Mouse (Mus musculus) heart, embryonic 11.5 days (tissue): ENCODE measurements around the gene Ddx17. TPM values are rescaled to one million over a fixed set of nuclear protein-coding genes. Genes with fewer than 3 reads are reported as not detected.

Experiments used
- ATAC-seq: fragments of 200-750 bp; cut with Nextera tagmentation; replicated peaks from 2 replicates; pipeline ENCODE4 v1.8.0; 2017; ENCODE audit warnings: moderate library complexity; ENCODE audit not compliant: insufficient number of reproducible peaks, low FRiP score, low TSS enrichment
- H3K27ac ChIP-seq: fragments of 300-500 bp; sonication (generic); 2 replicates; pipeline ENCODE4 v1.5.1; 2014; ENCODE audit warnings: mild to moderate bottlenecking, low read depth, low read length
- H3K27me3 ChIP-seq: fragments of 300-500 bp; sonication (generic); 2 replicates; pipeline ENCODE4 v1.6.1; 2014; ENCODE audit warnings: mild to moderate bottlenecking, low read length, mixed read lengths; ENCODE audit not compliant: control insufficient read depth, insufficient read depth
- H3K36me3 ChIP-seq: fragments of 300-500 bp; sonication (generic); 2 replicates; pipeline ENCODE4 v1.6.1; 2014; ENCODE audit warnings: mild to moderate bottlenecking, low read length, moderate library complexity, mixed read lengths; ENCODE audit not compliant: control insufficient read depth, insufficient read depth
- H3K4me1 ChIP-seq: fragments of 300-500 bp; sonication (generic); 2 replicates; pipeline ENCODE4 v1.6.1; 2014; ENCODE audit warnings: low read length; ENCODE audit not compliant: control insufficient read depth, insufficient read depth
- H3K4me2 ChIP-seq: fragments of 300-500 bp; sonication (generic); 2 replicates; pipeline ENCODE4 v1.6.1; 2014; ENCODE audit warnings: mild to moderate bottlenecking, moderate library complexity
- H3K4me3 ChIP-seq: fragments of 300-500 bp; sonication (generic); 2 replicates; pipeline ENCODE4 v1.5.1; 2014; ENCODE audit warnings: low read depth, low read length
- H3K9ac ChIP-seq: fragments of 300-500 bp; sonication (generic); 2 replicates; pipeline ENCODE4 v1.6.1; 2014; ENCODE audit warnings: mild to moderate bottlenecking, low read depth, low read length, moderate library complexity
- H3K9me3 ChIP-seq: fragments of 300-500 bp; sonication (generic); replicated peaks from 2 replicates; pipeline ENCODE4 v1.6.1; 2016; ENCODE audit warnings: low read length; ENCODE audit not compliant: control insufficient read depth
- WGBS: fragments of 180-500 bp; shearing (Covaris S2); extraction: QIAGEN DNeasy Blood & Tissue Kit; methylation state at CpG from one replicate; pipeline ENCODE4 v1.1.7; 2014; ENCODE audit not compliant: insufficient replicate concordance; 5-methylcytosine and 5-hydroxymethylcytosine counted together
- polyA plus RNA-seq: library from polyadenylated mRNA; unstranded; fragments of >200 nt; fragmentation: Nextera tagmentation; extraction: Ambion mirVana; gene quantifications from 2 replicates; pipeline ENCODE4 v1.2.1, GENCODE M21; 2014

Ddx17 gene
- polyA plus RNA-seq, 1 experiment from 2014 or later: 60.1 TPM

DNA sequence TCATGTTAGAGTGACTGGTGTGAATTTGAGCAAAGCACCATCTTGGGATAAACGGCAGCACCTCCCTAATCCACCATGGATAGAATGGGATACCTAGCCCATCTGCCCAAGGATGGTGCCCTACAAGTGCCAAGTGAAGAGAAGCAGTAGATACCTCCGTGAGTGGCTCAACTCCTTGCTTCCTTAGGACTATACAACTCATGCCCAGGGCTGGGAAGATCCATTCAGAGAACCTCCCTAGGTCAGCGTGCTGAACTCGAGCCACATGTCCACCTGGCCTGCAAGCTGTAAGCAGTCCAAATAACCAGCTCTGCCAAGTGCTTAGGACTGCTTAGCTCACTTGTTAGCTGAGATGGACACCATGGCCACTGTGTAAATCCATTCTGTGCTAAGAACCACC, 19.3 kb downstream of the Ddx17 start:
- Histone ChIP-seq H3K27ac (no peak overlapping the region), H3K9me3 (no peaks in the 10 kb centered on the region), H3K4me3 (no peak overlapping the region), H3K27me3 (no peaks in the 10 kb centered on the region), H3K9ac (no peak overlapping the region), H3K4me2 (no peak overlapping the region), H3K4me1 (no peaks in the 10 kb centered on the region), H3K36me3 (peaks cover 34% of the 10 kb centered on the region)
- ATAC-seq: no peak
- 81% methylated on average over 4 of the region's 4 CpGs for WGBS

DNA sequence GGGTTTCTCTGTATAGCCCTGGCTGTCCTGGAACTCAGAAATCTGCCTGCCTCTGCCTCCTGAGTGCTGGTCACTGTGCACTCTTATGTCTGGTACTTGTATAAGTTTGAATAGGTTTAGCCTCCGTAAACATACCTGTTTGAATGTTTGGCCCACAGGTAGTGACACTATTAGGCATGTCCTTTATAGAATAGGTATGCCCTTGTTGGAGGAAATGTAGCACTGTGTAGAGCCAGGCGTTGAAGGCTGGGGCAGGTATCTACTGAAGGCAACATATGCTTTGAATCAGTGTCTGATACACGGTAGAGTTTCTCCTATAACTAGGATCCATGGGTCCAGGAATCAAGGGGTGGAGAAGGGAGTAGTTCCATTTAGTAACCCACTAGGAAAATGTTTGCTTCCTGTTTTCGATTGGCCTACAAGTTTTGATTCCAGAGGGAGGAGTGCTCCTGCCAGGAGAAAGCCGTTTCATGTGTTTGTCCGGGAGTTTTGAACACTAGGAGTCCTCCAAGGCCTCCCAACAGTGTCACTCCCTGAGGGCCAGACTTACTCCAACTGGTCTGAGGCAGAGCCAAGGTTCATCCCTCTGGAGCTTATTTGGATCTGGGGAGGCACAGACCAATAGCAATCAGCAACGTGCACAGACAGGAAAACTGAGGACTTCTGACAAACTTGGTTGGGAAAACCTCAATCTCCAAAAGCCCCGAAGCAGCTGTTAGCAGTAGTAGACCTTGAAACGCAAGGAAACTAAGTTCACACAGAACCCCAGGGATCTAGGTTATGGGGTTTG, 20.4 kb downstream of the Ddx17 start:
- Histone ChIP-seq H3K4me3 (no peak overlapping the region), H3K36me3 (peaks cover 27% of the 10 kb centered on the region), H3K9me3 (no peaks in the 10 kb centered on the region), H3K4me1 (no peaks in the 10 kb centered on the region), H3K27ac (no peak overlapping the region), H3K4me2 (no peak overlapping the region), H3K27me3 (no peaks in the 10 kb centered on the region), H3K9ac (no peak overlapping the region)
- ATAC-seq: no peak
- 61% methylated on average over 9 of the region's 9 CpGs for WGBS

DNA sequence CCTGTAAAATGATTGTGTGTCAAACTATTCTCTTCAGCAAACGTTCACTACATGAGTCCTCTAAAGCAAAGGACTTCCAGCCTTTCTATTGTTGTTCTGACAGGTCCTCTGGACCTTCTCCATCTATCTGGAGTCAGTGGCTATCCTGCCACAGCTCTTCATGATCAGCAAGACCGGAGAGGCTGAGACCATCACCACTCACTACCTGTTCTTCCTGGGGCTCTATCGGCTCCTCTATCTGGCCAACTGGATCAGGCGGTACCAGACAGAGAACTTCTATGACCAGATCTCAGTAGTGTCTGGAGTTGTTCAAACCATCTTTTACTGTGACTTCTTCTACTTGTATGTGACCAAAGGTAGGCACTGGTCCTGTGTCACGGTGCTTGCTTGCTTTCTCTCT, 21.0 kb downstream of the Ddx17 start:
- no peaks in the 10 kb centered on the region for H3K4me1 ChIP-seq
- no peaks in the 10 kb centered on the region for H3K27me3 ChIP-seq
- WGBS: 80% methylated on average over 5 of the region's 5 CpGs
- no peak overlapping the region for H3K4me3 ChIP-seq
- no peak overlapping the region for H3K27ac ChIP-seq
- H3K4me2 ChIP-seq: no peak overlapping the region
- H3K9me3 ChIP-seq: no peaks in the 10 kb centered on the region
- H3K36me3 ChIP-seq: peaks cover 25% of the 10 kb centered on the region
- H3K9ac ChIP-seq: no peak overlapping the region
- ATAC-seq: no peak

DNA sequence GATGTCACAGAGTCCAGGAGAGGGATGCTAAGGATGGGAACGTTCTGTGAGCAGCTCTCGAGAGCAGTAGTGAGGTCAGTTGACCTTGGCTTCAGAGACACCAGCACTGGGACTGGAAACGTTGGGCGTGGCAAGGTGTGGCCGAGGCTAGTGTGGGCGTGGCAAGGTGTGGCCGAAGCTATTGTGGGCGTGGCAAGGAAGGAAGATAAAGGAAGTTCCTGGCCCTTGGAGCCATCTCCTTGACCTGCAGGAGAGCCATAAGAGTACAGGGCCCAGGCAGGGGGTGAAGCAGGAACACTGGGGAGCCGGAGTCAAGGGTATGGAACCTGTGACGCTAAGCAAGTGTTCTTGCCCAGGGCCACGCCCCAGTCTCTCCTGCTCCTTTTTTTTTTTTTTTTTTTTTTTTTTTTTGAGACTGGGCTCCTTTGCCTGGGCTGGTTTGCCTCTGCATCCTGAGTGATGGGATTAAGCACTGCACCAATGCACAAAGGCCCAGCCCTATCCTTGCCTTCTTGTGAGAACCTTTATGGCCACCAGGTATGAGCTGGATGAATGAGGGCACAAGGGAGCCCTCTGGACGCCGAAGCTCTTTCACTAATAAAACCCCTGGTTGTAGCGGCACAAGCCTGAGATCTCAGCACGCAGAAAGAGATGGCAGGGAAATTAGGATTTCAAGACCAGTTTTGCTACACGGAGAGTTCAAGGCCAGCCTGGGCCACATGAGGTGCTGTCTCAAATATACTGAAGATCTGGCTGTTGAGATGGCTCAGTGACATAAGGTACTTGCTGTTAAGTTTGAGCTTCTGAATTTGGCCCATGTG, 26.9 kb downstream of the Ddx17 start:
- Histone ChIP-seq H3K4me2 (peak overlapping the region; percentile 16; the same call in 1 of the 2 replicates), H3K4me1 (no peaks in the 10 kb centered on the region; the same call in 1 of the 2 replicates), H3K27me3 (peaks cover 21% of the 10 kb centered on the region), H3K27ac (no peak overlapping the region), H3K9me3 (no peaks in the 10 kb centered on the region), H3K36me3 (peaks cover 5% of the 10 kb centered on the region), H3K9ac (no peak overlapping the region), H3K4me3 (no peak overlapping the region)
- WGBS: 42% methylated on average over 16 of the region's 16 CpGs
- peak; percentile 24; the same call in 1 of the 2 replicates for ATAC-seq

DNA sequence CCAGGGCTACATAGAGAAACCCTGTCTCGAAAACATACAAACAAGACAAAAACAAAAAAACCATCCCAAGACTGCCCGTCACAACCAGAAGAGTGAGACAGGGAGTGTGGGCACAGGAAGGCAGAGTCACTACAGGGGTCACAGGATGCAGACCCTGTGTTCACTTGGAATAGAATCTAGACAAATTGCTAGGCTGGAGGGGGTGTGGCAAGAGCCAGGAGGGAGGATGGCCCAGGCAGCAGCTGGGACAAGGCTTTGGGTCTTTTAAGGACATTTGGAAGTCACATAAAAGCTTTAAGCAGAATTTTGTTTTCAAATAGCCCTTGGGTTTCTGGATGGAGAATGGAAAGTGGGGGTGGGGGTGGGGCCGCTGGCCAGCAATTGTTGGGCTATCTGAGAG, 28.0 kb downstream of the Ddx17 start:
- Histone ChIP-seq H3K4me3 (no peak overlapping the region), H3K4me1 (peaks cover 3% of the 10 kb centered on the region), H3K27ac (no peak overlapping the region), H3K9ac (no peak overlapping the region), H3K27me3 (peaks cover 32% of the 10 kb centered on the region), H3K9me3 (no peaks in the 10 kb centered on the region), H3K4me2 (0 out of 2 replicates have a peak overlapping the region, but pooled peaks have one; percentile 9), H3K36me3 (peaks cover 5% of the 10 kb centered on the region)
- no peak for ATAC-seq
- 84% methylated on average over 3 of the region's 3 CpGs for WGBS

DNA sequence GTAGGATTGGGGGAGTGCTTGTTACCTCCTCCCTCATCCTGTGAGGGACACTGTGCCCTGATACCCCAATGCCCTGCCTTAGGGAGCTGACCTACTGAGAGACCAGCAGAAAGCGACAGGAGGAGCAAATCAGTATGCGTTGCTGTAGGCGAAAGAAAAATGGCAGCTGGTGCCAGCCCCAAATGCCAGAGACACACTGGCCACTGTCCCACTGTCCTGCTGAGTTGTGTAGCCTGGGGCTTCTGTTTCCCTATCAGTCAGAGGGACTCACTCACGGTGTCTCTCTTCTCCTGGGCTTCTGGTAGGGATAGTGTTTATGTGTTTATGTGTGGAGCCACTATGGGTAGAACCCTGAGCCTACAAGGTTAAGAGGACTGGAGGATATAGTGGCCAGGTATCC, 28.8 kb downstream of the Ddx17 start:
- Histone ChIP-seq H3K4me1 (peaks cover 3% of the 10 kb centered on the region), H3K27me3 (peaks cover 38% of the 10 kb centered on the region), H3K4me2 (peak overlapping the region; percentile 90; the same call in 1 of the 2 replicates), H3K9me3 (no peaks in the 10 kb centered on the region), H3K36me3 (no peaks in the 10 kb centered on the region; the same call in 1 of the 2 replicates), H3K9ac (no peak overlapping the region), H3K4me3 (peak overlapping the region; percentile 67; the same call in 1 of the 2 replicates), H3K27ac (no peak overlapping the region)
- 75% methylated on average over 4 of the region's 4 CpGs for WGBS
- no peak for ATAC-seq

DNA sequence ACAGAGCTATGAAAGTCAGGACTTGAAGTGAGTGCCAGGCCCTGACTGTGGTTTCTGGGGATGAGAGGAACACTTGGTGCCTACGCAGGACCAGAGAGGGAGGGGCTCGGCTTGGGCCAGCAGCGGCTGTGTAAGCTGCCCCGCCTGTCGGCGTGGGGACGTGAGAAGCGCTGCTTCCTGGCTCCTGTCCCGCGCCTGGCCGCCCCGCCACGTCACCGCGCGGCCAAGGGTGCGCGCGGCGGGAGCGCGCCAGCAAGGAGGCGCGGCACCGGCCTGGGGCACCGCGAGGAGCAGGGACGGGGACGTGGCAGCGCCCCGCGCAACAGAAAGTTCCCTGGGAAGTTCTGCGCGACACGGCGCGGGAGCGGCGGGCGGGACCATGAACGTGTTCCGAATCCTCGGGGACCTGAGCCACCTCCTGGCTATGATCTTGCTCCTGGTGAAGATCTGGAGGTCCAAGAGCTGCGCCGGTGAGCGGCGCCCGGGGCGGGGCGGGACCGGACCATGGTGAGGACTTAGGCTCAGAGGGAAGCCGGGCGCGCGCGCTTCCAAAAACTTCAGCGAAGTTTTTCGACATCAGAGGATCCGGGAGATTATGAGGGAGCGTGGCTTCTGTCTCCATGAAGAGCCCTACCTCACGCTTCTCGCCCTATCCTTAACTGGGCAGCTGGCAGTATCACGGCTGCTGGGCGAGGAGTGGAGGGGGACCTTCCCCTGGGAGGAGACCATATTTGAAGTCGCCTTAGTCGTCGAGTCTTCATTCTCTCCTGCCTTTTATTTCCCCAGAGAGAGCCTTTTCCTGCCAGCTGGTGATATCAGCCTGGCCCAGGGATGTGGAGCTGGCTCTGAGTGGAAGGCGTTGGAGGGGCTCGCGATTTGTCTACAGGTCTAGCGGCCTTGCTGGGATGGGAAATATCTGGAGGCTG, 30.1 kb downstream of the Ddx17 start, which contains the start of gene Kdelr3:
TSS of gene Kdelr3 (plus strand) at position 241 of the 926 bp plus-strand sequence.
- ATAC-seq: peak; percentile 60
- WGBS: under 1% methylated on average over 71 of the region's 71 CpGs
- H3K27ac ChIP-seq: no peak within 1 kb of the TSS

DNA sequence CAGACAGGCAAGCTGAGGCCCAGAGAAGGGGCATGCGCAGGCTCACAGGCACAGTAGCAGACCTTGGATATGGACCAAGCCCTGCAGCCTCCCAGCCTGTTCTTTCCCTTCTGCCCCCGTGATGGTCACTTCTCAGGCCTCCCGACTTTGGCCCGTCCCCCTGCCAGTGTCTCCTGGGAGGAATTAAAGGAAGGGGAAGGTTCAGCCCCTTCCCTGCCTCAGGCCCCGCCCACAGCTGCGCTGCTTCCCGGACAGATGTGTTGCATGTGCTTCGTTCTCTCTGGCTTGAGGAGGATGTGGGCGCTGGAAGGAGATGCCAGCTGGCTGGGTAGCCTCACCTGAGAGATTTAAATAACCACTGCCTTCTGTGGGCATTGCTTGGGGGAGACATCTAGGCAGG, 32.6 kb downstream of the Ddx17 start:
- no peak overlapping the region for H3K27ac ChIP-seq
- no peaks in the 10 kb centered on the region for H3K9me3 ChIP-seq
- 11% methylated on average over 9 of the region's 9 CpGs for WGBS
- no peaks in the 10 kb centered on the region for H3K36me3 ChIP-seq
- ATAC-seq: no peak
- peaks cover 67% of the 10 kb centered on the region for H3K27me3 ChIP-seq
- no peak overlapping the region for H3K4me2 ChIP-seq
- H3K4me3 ChIP-seq: no peak overlapping the region
- no peak overlapping the region for H3K9ac ChIP-seq
- peaks cover 19% of the 10 kb centered on the region for H3K4me1 ChIP-seq

More for the DNA sequence above, 30.1 kb downstream of the Ddx17 start, which contains the start of gene Kdelr3:
- H3K9me3 ChIP-seq: no peaks in the 10 kb centered on the region
- H3K36me3 ChIP-seq: no peaks in the 10 kb centered on the region
- peaks cover 7% of the 10 kb centered on the region for H3K4me1 ChIP-seq
- H3K4me2 ChIP-seq: peak within 1 kb of the TSS; percentile 90
- H3K27me3 ChIP-seq: peaks cover 49% of the 10 kb centered on the region
- H3K4me3 ChIP-seq: peak within 1 kb of the TSS; percentile 67
- peak within 1 kb of the TSS; percentile 79 for H3K9ac ChIP-seq
